Mouse (Mus musculus): ENCODE measurements around the gene Ghrl. TPM values are rescaled to one million over a fixed set of nuclear protein-coding genes. Genes with fewer than 3 reads are reported as not detected.

The Ghrl gene
- polyA plus RNA-seq, 1 experiment: not detected

GRCm38 (mm10) chr6:113692661-113693133 is 27.0 kb downstream of the Ghrl start:
- WGBS: 32% methylated on average over 5 of the region's 5 CpGs
- H3K4me1 ChIP-seq (ENCODE audit: control insufficient read depth, insufficient read depth, low read length): peaks cover 13% of the 10 kb centered on the region
- H3K4me3 ChIP-seq (replicated peaks; ENCODE audit: control insufficient read depth, low read depth, low read length): no peak overlapping the region
- TF ChIP-seq CTCF (IDR thresholded peaks at IDR 0.05; ENCODE audit: control insufficient read depth, insufficient read depth, low read length) (no peak), POLR2A (IDR thresholded peaks at IDR 0.05; ENCODE audit: borderline replicate concordance, control insufficient read depth, low read depth, low read length) (no peak)
- peak overlapping the region; percentile 85 for H3K27ac ChIP-seq (ENCODE audit: control insufficient read depth, insufficient read depth, low read depth, low read length, poor library complexity)

GRCm38 (mm10) chr6:113691084-113691462 is 28.6 kb downstream of the Ghrl start:
- Histone ChIP-seq H3K27ac (ENCODE audit: control insufficient read depth, insufficient read depth, low read depth, low read length, poor library complexity) (peak overlapping the region; percentile 87), H3K4me1 (ENCODE audit: control insufficient read depth, insufficient read depth, low read length) (peaks cover 13% of the 10 kb centered on the region), H3K4me3 (replicated peaks; ENCODE audit: control insufficient read depth, low read depth, low read length) (peak overlapping the region; percentile 30)
- TF ChIP-seq POLR2A (IDR thresholded peaks at IDR 0.05; ENCODE audit: borderline replicate concordance, control insufficient read depth, low read depth, low read length) (no peak), CTCF (IDR thresholded peaks at IDR 0.05; ENCODE audit: control insufficient read depth, insufficient read depth, low read length) (no peak)
- 36% methylated on average over 4 of the region's 4 CpGs for WGBS

GRCm38 (mm10) chr6:113690400-113691083 is 29.1 kb downstream of the Ghrl start:
- H3K27ac ChIP-seq (ENCODE audit: control insufficient read depth, insufficient read depth, low read depth, low read length, poor library complexity): peak overlapping the region; percentile 87
- TF ChIP-seq CTCF (IDR thresholded peaks at IDR 0.05; ENCODE audit: control insufficient read depth, insufficient read depth, low read length) (no peak), POLR2A (IDR thresholded peaks at IDR 0.05; ENCODE audit: borderline replicate concordance, control insufficient read depth, low read depth, low read length) (peak; percentile 62; the same call in 1 of the 2 replicates)
- H3K4me3 ChIP-seq (replicated peaks; ENCODE audit: control insufficient read depth, low read depth, low read length): peak overlapping the region; percentile 30
- WGBS: 28% methylated on average over 14 of the region's 14 CpGs
- H3K4me1 ChIP-seq (ENCODE audit: control insufficient read depth, insufficient read depth, low read length): peaks cover 13% of the 10 kb centered on the region

- peaks cover 12% of the 10 kb centered on the region for H3K4me1 ChIP-seq (ENCODE audit: control insufficient read depth, insufficient read depth, low read length)
- no peak for TF ChIP-seq POLR2A (IDR thresholded peaks at IDR 0.05; ENCODE audit: borderline replicate concordance, control insufficient read depth, low read depth, low read length)
- TF ChIP-seq CTCF (IDR thresholded peaks at IDR 0.05; ENCODE audit: control insufficient read depth, insufficient read depth, low read length): no peak
- no peak overlapping the region for H3K4me3 ChIP-seq (replicated peaks; ENCODE audit: control insufficient read depth, low read depth, low read length)
- H3K27ac ChIP-seq (ENCODE audit: control insufficient read depth, insufficient read depth, low read depth, low read length, poor library complexity): peak overlapping the region; percentile 41; the same call in 1 of the 2 replicates
- WGBS: 74% methylated on average over 7 of the region's 7 CpGs
Observed at GRCm38 (mm10) chr6:113690008-113690399, 29.7 kb downstream of the Ghrl start.

- 83% methylated on average over 8 of the region's 8 CpGs for WGBS
- Histone ChIP-seq H3K4me3 (replicated peaks; ENCODE audit: control insufficient read depth, low read depth, low read length) (no peak overlapping the region), H3K27ac (ENCODE audit: control insufficient read depth, insufficient read depth, low read depth, low read length, poor library complexity) (no peak overlapping the region), H3K4me1 (ENCODE audit: control insufficient read depth, insufficient read depth, low read length) (peaks cover 7% of the 10 kb centered on the region)
- no peak for TF ChIP-seq POLR2A (IDR thresholded peaks at IDR 0.05; ENCODE audit: borderline replicate concordance, control insufficient read depth, low read depth, low read length)
- TF ChIP-seq CTCF (IDR thresholded peaks at IDR 0.05; ENCODE audit: control insufficient read depth, insufficient read depth, low read length): no peak
Observed at GRCm38 (mm10) chr6:113686551-113687125, 33.0 kb downstream of the Ghrl start.

GRCm38 (mm10) chr6:113683081-113683825 is 36.4 kb downstream of the Ghrl start:
- TF ChIP-seq POLR2A (IDR thresholded peaks at IDR 0.05; ENCODE audit: borderline replicate concordance, control insufficient read depth, low read depth, low read length): no peak
- no peak overlapping the region for H3K27ac ChIP-seq (ENCODE audit: control insufficient read depth, insufficient read depth, low read depth, low read length, poor library complexity)
- 85% methylated on average over 10 of the region's 10 CpGs for WGBS
- no peak overlapping the region for H3K4me3 ChIP-seq (replicated peaks; ENCODE audit: control insufficient read depth, low read depth, low read length)
- H3K4me1 ChIP-seq (ENCODE audit: control insufficient read depth, insufficient read depth, low read length): peaks cover 7% of the 10 kb centered on the region

GRCm38 (mm10) chr6:113681271-113681670 is 38.4 kb downstream of the Ghrl start:
- no peak overlapping the region for H3K27ac ChIP-seq (ENCODE audit: control insufficient read depth, insufficient read depth, low read depth, low read length, poor library complexity)
- H3K4me3 ChIP-seq (replicated peaks; ENCODE audit: control insufficient read depth, low read depth, low read length): no peak overlapping the region
- peak; percentile 96 for TF ChIP-seq CTCF (IDR thresholded peaks at IDR 0.05; ENCODE audit: control insufficient read depth, insufficient read depth, low read length)
- no peak for TF ChIP-seq POLR2A (IDR thresholded peaks at IDR 0.05; ENCODE audit: borderline replicate concordance, control insufficient read depth, low read depth, low read length)
- whole genome bisulfite sequencing: 3% methylated on average over 4 of the region's 4 CpGs
- peaks cover 7% of the 10 kb centered on the region for H3K4me1 ChIP-seq (ENCODE audit: control insufficient read depth, insufficient read depth, low read length)

GRCm38 (mm10) chr6:113679993-113680566 is 39.6 kb downstream of the Ghrl start:
- H3K4me3 ChIP-seq (replicated peaks; ENCODE audit: control insufficient read depth, low read depth, low read length): no peak overlapping the region
- TF ChIP-seq CTCF (IDR thresholded peaks at IDR 0.05; ENCODE audit: control insufficient read depth, insufficient read depth, low read length): 0 out of 2 replicates have a peak, but pooled peaks have one; percentile 2
- no peak for TF ChIP-seq POLR2A (IDR thresholded peaks at IDR 0.05; ENCODE audit: borderline replicate concordance, control insufficient read depth, low read depth, low read length)
- peaks cover 7% of the 10 kb centered on the region for H3K4me1 ChIP-seq (ENCODE audit: control insufficient read depth, insufficient read depth, low read length)
- peak overlapping the region; percentile 42; the same call in 1 of the 2 replicates for H3K27ac ChIP-seq (ENCODE audit: control insufficient read depth, insufficient read depth, low read depth, low read length, poor library complexity)
- 33% methylated on average over 9 of the region's 9 CpGs for WGBS

Measured in bone marrow, adult 2 months (tissue).